Mouse (Mus musculus): ENCODE results near the gene Allc. TPM values are rescaled to one million over a fixed set of nuclear protein-coding genes. Genes with fewer than 3 reads are reported as not detected.

Allc gene
- not detected in 2 replicates for polyA plus RNA-seq (2012)

GRCm38 (mm10) chr12:28582423-28582822 is at the start of gene Allc:
Gene Allc, minus strand, starts transcription at chr12:28582523.

GRCm38 (mm10) chr12:28623195-28623594 is 40.9 kb upstream of the Allc start, which contains the start of gene Colec11:
Gene Colec11, minus strand, starts transcription at chr12:28623377.

GRCm38 (mm10) chr12:28552299-28552698 is 30.0 kb downstream of the Allc start, which contains the start of gene Dcdc2c:
Gene Dcdc2c, minus strand, starts transcription at chr12:28552399.

Other genes starting within 250 kb of the Allc start
- gene Dcdc2c, start 30.1 kb downstream of the Allc start, polyA plus RNA-seq (2012), result not detected in 2 replicates
- 0.17 and 0.19 TPM in 2 replicates for gene Colec11, start 40.9 kb upstream of the Allc start, polyA plus RNA-seq (2012)
- gene Rps7, start 53.4 kb upstream of the Allc start, polyA plus RNA-seq (2012), result 279 and 328 TPM in 2 replicates
- gene Rnaseh1, start 67.1 kb upstream of the Allc start, polyA plus RNA-seq (2012), result 13.3 and 17.4 TPM in 2 replicates
- 12.1 and 13.6 TPM in 2 replicates for gene Adi1, start 92.7 kb upstream of the Allc start, polyA plus RNA-seq (2012)
- 15.4 and 16.3 TPM in 2 replicates for gene Trappc12, start 167.9 kb upstream of the Allc start, polyA plus RNA-seq (2012)
- gene Eipr1, start 169.3 kb upstream of the Allc start, polyA plus RNA-seq (2012), result 20.4 and 21.8 TPM in 2 replicates

All from megakaryocyte-erythroid progenitor cell, adult 5 weeks (primary cell).